Mouse (Mus musculus): ENCODE data around the gene Sema3a. TPM values are rescaled to one million over a fixed set of nuclear protein-coding genes. Genes with fewer than 3 reads are reported as not detected.
"Not testable (repeated sequence)": the region's sequence is repeated elsewhere in the genome, so short reads cannot be mapped to it uniquely, and the experiment has no call there.

The Sema3a gene
- total RNA-seq, 4 experiments from 2014 or later: 0.44 to 1.4 (median 0.79) TPM

- no peak for DNase-seq
These were observed 303.5 kb downstream of the Sema3a start for GRCm38 (mm10) chr5:13428702-13429101.

GRCm38 (mm10) chr5:13431827-13432226 is 306.6 kb downstream of the Sema3a start:
- DNase-seq: no peak

- DNase-seq: no peak
These were observed 307.4 kb downstream of the Sema3a start for GRCm38 (mm10) chr5:13432574-13432973.

GRCm38 (mm10) chr5:13433303-13433702 is 308.1 kb downstream of the Sema3a start:
- DNase-seq: no peak

GRCm38 (mm10) chr5:13441112-13441511 is 315.9 kb downstream of the Sema3a start:
- no peak for DNase-seq

GRCm38 (mm10) chr5:13460182-13461001 is 335.2 kb downstream of the Sema3a start:
- no peak for DNase-seq

- no peak for DNase-seq
These were observed 343.6 kb downstream of the Sema3a start for GRCm38 (mm10) chr5:13468856-13469255.

- no peak for DNase-seq
These were observed 344.2 kb downstream of the Sema3a start for GRCm38 (mm10) chr5:13469401-13469800.

GRCm38 (mm10) chr5:13470057-13470905 is 345.1 kb downstream of the Sema3a start:
- DNase-seq: no peak

- DNase-seq: no peak
These were observed 352.4 kb downstream of the Sema3a start for GRCm38 (mm10) chr5:13477653-13478052.

GRCm38 (mm10) chr5:13488671-13489070 is 363.5 kb downstream of the Sema3a start:
- no peak for DNase-seq

- DNase-seq: not testable (repeated sequence)
These were observed 370.8 kb downstream of the Sema3a start for GRCm38 (mm10) chr5:13495967-13496366.

GRCm38 (mm10) chr5:13499835-13500234 is 374.6 kb downstream of the Sema3a start:
- no peak for DNase-seq

- no peak for DNase-seq
These were observed 380.8 kb downstream of the Sema3a start for GRCm38 (mm10) chr5:13505839-13506499.

GRCm38 (mm10) chr5:13509163-13509562 is 383.9 kb downstream of the Sema3a start:
- no peak for DNase-seq

- DNase-seq: no peak
These were observed 391.8 kb downstream of the Sema3a start for GRCm38 (mm10) chr5:13517018-13517417.

GRCm38 (mm10) chr5:13525597-13525996 is 400.4 kb downstream of the Sema3a start:
- no peak for DNase-seq

GRCm38 (mm10) chr5:13527037-13527464 is 401.8 kb downstream of the Sema3a start:
- DNase-seq: no peak

GRCm38 (mm10) chr5:13529226-13529625 is 404.0 kb downstream of the Sema3a start:
- DNase-seq: no peak

- DNase-seq: peak; percentile 15
These were observed 422.4 kb downstream of the Sema3a start for GRCm38 (mm10) chr5:13547472-13548209.

- DNase-seq: no peak
These were observed 423.0 kb downstream of the Sema3a start for GRCm38 (mm10) chr5:13548210-13548554.

- no peak for DNase-seq
These were observed 423.9 kb downstream of the Sema3a start for GRCm38 (mm10) chr5:13549080-13549479.

Measured in adrenal gland, adult 8-10 months (tissue).